Mouse (Mus musculus): ENCODE data around the gene Hrct1. TPM values are rescaled to one million over a fixed set of nuclear protein-coding genes. Genes with fewer than 3 reads are reported as not detected.

Gene Hrct1
- 2.0 and 2.9 TPM in 2 replicates for polyA plus RNA-seq (2015; fragmentation: Nextera tagmentation; extraction: Ambion mirVana)

DNA sequence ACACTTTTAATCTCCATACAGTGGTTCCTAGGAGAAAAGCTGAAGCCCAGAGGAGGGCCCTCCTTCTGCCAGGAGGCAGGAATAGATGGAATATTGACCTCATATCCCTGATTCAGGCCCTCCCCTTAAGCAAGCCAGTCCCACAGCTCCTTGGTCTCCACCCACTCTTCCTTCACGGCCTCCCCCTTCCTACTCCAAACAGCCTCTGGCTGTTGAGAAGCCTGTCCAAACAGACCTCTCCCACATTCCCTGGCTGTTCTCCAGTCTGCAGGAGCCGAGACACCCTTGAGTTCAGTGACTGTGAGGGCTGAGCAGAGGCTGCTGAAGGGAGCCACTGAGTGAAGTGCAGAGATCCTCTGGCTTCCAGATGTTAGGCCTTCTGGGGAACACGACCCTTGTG lies at the start of gene Hrct1:
TSS of gene Hrct1 (plus strand) at position 194 of the 400 bp plus-strand sequence.
- Histone ChIP-seq H3K4me2 (ENCODE audit: low read depth, low read length) (no peak within 1 kb of the TSS), H3K36me3 (ENCODE audit: control insufficient read depth, insufficient read depth, low read length) (no peaks in the 10 kb centered on the region), H3K9ac (ENCODE audit: low read length) (peak within 1 kb of the TSS; percentile 26; the same call in 1 of the 2 replicates), H3K9me3 (ENCODE audit: control insufficient read depth, low read length) (no peaks in the 10 kb centered on the region), H3K4me3 (ENCODE audit: low read length) (no peak within 1 kb of the TSS), H3K4me1 (replicated peaks; ENCODE audit: control insufficient read depth, insufficient read depth, low read length) (peaks cover 48% of the 10 kb centered on the region), H3K27me3 (ENCODE audit: control insufficient read depth, insufficient read depth, low read depth, low read length) (no peaks in the 10 kb centered on the region), H3K27ac (ENCODE audit: low read length) (peak within 1 kb of the TSS; percentile 82)
- peak; percentile 85 for ATAC-seq (ENCODE audit: low read depth)
- 12% methylated on average over 3 of the region's 3 CpGs for WGBS

DNA sequence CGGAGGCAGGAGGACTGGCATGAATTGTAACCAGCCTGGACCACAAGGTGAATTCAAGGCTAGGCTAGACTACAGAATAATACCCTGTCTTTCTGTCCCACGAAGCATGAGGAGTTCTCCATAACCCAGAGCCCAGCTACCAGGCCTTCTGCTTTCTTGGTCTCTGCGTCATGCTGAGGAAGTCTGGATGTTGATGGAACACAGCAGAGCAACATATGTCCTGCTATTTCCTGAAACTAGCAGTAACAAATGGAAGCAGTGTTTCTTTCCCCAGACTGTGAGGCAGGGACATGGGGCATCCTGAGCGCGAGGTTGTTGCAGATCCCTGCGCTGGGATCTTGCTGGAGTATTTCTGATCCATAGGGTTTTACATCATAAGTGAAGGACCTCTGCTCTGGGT lies 48.4 kb upstream of the Hrct1 start:
- no peak overlapping the region for H3K4me2 ChIP-seq (ENCODE audit: low read depth, low read length)
- 0 out of 2 replicates have a peak, but pooled peaks cover 2% of the 10 kb centered on the region for H3K4me1 ChIP-seq (replicated peaks; ENCODE audit: control insufficient read depth, insufficient read depth, low read length)
- no peak overlapping the region for H3K4me3 ChIP-seq (ENCODE audit: low read length)
- no peak overlapping the region for H3K9ac ChIP-seq (ENCODE audit: low read length)
- H3K27me3 ChIP-seq (ENCODE audit: control insufficient read depth, insufficient read depth, low read depth, low read length): no peaks in the 10 kb centered on the region
- H3K27ac ChIP-seq (ENCODE audit: low read length): no peak overlapping the region
- no peaks in the 10 kb centered on the region for H3K9me3 ChIP-seq (ENCODE audit: control insufficient read depth, low read length)
- WGBS: 90% methylated on average over 6 of the region's 6 CpGs
- peaks cover 5% of the 10 kb centered on the region; the same call in 1 of the 2 replicates for H3K36me3 ChIP-seq (ENCODE audit: control insufficient read depth, insufficient read depth, low read length)
- ATAC-seq (ENCODE audit: low read depth): no peak

- Histone ChIP-seq H3K9me3 (ENCODE audit: control insufficient read depth, low read length) (no peaks in the 10 kb centered on the region), H3K4me1 (replicated peaks; ENCODE audit: control insufficient read depth, insufficient read depth, low read length) (no peaks in the 10 kb centered on the region), H3K4me2 (ENCODE audit: low read depth, low read length) (no peak overlapping the region), H3K36me3 (ENCODE audit: control insufficient read depth, insufficient read depth, low read length) (peaks cover 5% of the 10 kb centered on the region; the same call in 1 of the 2 replicates), H3K4me3 (ENCODE audit: low read length) (no peak overlapping the region), H3K27me3 (ENCODE audit: control insufficient read depth, insufficient read depth, low read depth, low read length) (no peaks in the 10 kb centered on the region), H3K9ac (ENCODE audit: low read length) (no peak overlapping the region), H3K27ac (ENCODE audit: low read length) (no peak overlapping the region)
- no peak for ATAC-seq (ENCODE audit: low read depth)
- WGBS: 76% methylated on average over 7 of the region's 7 CpGs
Observed at GRCm38 (mm10) chr4:43679416-43680043, 47.5 kb upstream of the Hrct1 start.

DNA sequence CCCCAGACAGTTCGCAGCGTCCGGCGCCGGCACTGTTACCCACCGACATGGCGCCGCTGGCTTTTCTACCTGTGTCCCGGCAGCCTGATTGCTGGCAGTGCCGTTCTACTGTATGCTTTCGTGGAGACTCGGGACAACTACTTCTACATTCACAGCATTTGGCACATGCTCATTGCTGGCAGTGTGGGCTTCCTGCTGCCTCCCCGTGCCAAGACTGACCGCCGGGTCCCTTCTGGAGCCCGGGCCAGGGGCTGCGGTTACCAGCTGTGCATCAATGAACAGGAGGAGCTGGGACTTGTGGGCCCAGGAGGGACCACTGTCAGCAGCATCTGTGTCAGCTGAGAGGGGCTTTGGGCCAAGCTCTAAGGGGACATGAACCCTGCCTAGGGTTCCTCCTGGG lies 37.0 kb upstream of the Hrct1 start:
- no peaks in the 10 kb centered on the region for H3K27me3 ChIP-seq (ENCODE audit: control insufficient read depth, insufficient read depth, low read depth, low read length)
- 0 out of 2 replicates have a peak, but pooled peaks cover 4% of the 10 kb centered on the region for H3K36me3 ChIP-seq (ENCODE audit: control insufficient read depth, insufficient read depth, low read length)
- no peak overlapping the region for H3K9ac ChIP-seq (ENCODE audit: low read length)
- no peak overlapping the region for H3K27ac ChIP-seq (ENCODE audit: low read length)
- no peaks in the 10 kb centered on the region for H3K9me3 ChIP-seq (ENCODE audit: control insufficient read depth, low read length)
- H3K4me2 ChIP-seq (ENCODE audit: low read depth, low read length): no peak overlapping the region
- H3K4me1 ChIP-seq (replicated peaks; ENCODE audit: control insufficient read depth, insufficient read depth, low read length): peaks cover 3% of the 10 kb centered on the region; the same call in 1 of the 2 replicates
- H3K4me3 ChIP-seq (ENCODE audit: low read length): no peak overlapping the region
- whole genome bisulfite sequencing: 90% methylated on average over 17 of the region's 17 CpGs
- no peak for ATAC-seq (ENCODE audit: low read depth)

DNA sequence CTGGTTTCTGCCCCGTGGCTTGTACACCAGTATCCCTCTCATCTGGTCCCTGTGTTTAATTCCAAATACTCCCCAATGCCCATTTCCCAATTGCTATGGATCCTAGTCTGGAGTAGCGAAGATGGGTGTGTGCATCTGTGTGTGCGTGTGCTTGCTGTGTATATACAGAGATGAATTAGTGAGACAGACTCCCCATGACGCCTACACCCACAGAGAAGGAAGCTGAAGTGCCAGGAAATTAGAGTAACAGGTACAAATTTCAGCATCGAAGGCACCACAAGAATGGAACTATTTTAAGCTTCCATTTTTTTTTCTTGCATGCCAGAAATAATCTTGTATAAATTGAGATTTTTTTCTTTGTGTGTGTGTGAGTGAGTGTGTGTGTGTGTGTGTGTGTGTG lies 36.0 kb upstream of the Hrct1 start:
- no peak for ATAC-seq (ENCODE audit: low read depth)
- WGBS: 71% methylated on average over 5 of the region's 5 CpGs
- H3K9ac ChIP-seq (ENCODE audit: low read length): no peak overlapping the region

GRCm38 (mm10) chr4:43693806-43694241 lies 33.2 kb upstream of the Hrct1 start:
- peaks cover 3% of the 10 kb centered on the region; the same call in 1 of the 2 replicates for H3K4me1 ChIP-seq (replicated peaks; ENCODE audit: control insufficient read depth, insufficient read depth, low read length)
- H3K9me3 ChIP-seq (ENCODE audit: control insufficient read depth, low read length): no peaks in the 10 kb centered on the region
- no peaks in the 10 kb centered on the region for H3K27me3 ChIP-seq (ENCODE audit: control insufficient read depth, insufficient read depth, low read depth, low read length)
- ATAC-seq (ENCODE audit: low read depth): peak; percentile 43
- H3K4me2 ChIP-seq (ENCODE audit: low read depth, low read length): no peak overlapping the region
- no peak overlapping the region for H3K9ac ChIP-seq (ENCODE audit: low read length)
- H3K36me3 ChIP-seq (ENCODE audit: control insufficient read depth, insufficient read depth, low read length): 0 out of 2 replicates have a peak, but pooled peaks cover 4% of the 10 kb centered on the region
- no peak overlapping the region for H3K27ac ChIP-seq (ENCODE audit: low read length)
- H3K4me3 ChIP-seq (ENCODE audit: low read length): no peak overlapping the region
- WGBS: 50% methylated on average over 5 of the region's 5 CpGs

More for the DNA sequence above, 36.0 kb upstream of the Hrct1 start:
- Histone ChIP-seq H3K27me3 (ENCODE audit: control insufficient read depth, insufficient read depth, low read depth, low read length) (no peaks in the 10 kb centered on the region), H3K36me3 (ENCODE audit: control insufficient read depth, insufficient read depth, low read length) (0 out of 2 replicates have a peak, but pooled peaks cover 4% of the 10 kb centered on the region), H3K4me3 (ENCODE audit: low read length) (no peak overlapping the region), H3K4me1 (replicated peaks; ENCODE audit: control insufficient read depth, insufficient read depth, low read length) (peaks cover 3% of the 10 kb centered on the region; the same call in 1 of the 2 replicates), H3K27ac (ENCODE audit: low read length) (no peak overlapping the region), H3K9me3 (ENCODE audit: control insufficient read depth, low read length) (no peaks in the 10 kb centered on the region), H3K4me2 (ENCODE audit: low read depth, low read length) (no peak overlapping the region)

DNA sequence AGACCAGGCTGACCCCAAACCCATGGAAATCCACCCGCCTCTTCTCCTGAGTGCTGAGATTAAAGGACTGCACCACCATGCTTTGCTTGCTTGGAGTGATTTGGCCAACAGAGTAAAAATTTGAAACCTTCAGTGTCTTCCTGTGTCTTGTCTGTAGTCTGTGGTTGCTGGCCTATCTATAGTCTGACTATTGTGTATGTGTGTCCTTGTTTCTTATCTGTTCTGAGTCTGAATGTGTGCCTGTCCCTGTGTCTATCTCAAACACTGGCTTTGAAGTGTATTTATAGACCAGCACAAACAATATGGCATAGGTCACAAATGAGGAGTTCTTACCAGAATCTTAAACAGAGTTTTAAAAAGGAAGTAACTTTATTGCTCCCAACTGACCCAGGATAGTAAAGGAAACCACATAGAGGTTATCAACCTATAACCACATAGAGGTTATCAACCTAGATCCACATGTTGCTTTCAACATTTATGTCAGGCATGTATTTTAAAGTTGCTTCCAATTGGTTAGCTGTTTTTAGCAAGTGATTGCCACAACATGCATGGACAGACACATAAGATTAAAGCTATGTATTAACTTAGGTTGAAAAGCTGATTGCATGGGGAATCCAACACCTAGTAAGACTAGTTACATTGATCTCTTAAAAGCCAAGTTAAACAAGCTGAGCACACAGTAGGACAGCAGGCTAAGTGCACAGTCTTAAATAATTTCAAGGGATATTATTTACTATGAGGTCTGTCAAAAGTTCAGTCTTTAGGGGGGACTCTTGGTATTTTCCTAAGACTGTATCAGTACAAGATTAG lies 32.3 kb upstream of the Hrct1 start:
- Histone ChIP-seq H3K4me1 (replicated peaks; ENCODE audit: control insufficient read depth, insufficient read depth, low read length) (peaks cover 3% of the 10 kb centered on the region; the same call in 1 of the 2 replicates), H3K27ac (ENCODE audit: low read length) (peak overlapping the region; percentile 21; the same call in 1 of the 2 replicates), H3K4me3 (ENCODE audit: low read length) (no peak overlapping the region), H3K9ac (ENCODE audit: low read length) (no peak overlapping the region), H3K9me3 (ENCODE audit: control insufficient read depth, low read length) (no peaks in the 10 kb centered on the region), H3K36me3 (ENCODE audit: control insufficient read depth, insufficient read depth, low read length) (no peaks in the 10 kb centered on the region), H3K4me2 (ENCODE audit: low read depth, low read length) (no peak overlapping the region), H3K27me3 (ENCODE audit: control insufficient read depth, insufficient read depth, low read depth, low read length) (no peaks in the 10 kb centered on the region)
- ATAC-seq (ENCODE audit: low read depth): no peak
- WGBS: 57% methylated on average over 1 of the region's 1 CpGs

- Histone ChIP-seq H3K9ac (ENCODE audit: low read length) (no peak overlapping the region), H3K36me3 (ENCODE audit: control insufficient read depth, insufficient read depth, low read length) (no peaks in the 10 kb centered on the region), H3K4me2 (ENCODE audit: low read depth, low read length) (no peak overlapping the region), H3K27ac (ENCODE audit: low read length) (peak overlapping the region; percentile 67), H3K4me3 (ENCODE audit: low read length) (no peak overlapping the region), H3K9me3 (ENCODE audit: control insufficient read depth, low read length) (no peaks in the 10 kb centered on the region), H3K4me1 (replicated peaks; ENCODE audit: control insufficient read depth, insufficient read depth, low read length) (peaks cover 3% of the 10 kb centered on the region; the same call in 1 of the 2 replicates), H3K27me3 (ENCODE audit: control insufficient read depth, insufficient read depth, low read depth, low read length) (no peaks in the 10 kb centered on the region)
- ATAC-seq (ENCODE audit: low read depth): peak; percentile 82
- 22% methylated on average over 9 of the region's 9 CpGs for WGBS
Observed at GRCm38 (mm10) chr4:43695249-43695671, 31.7 kb upstream of the Hrct1 start.

DNA sequence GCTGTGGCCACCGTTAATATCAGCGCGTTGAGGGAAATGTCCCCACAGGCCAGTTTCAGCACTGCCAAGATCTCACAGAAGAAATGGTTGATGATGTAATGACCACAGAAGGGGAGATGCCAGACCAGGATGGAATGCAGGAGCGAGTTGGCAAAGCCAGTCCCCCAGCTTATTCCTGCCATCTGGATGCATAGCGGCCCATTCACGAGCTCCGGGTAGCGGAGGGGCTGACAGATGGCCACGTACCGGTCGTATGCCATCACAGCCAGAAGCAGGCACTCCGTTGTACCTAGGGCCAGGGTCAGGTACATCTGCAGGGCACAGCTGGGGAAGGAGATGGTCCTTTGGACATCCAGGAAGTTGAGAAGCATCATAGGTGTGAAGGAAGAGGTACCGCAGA lies 30.4 kb upstream of the Hrct1 start:
- ATAC-seq (ENCODE audit: low read depth): no peak
- H3K9me3 ChIP-seq (ENCODE audit: control insufficient read depth, low read length): no peaks in the 10 kb centered on the region
- WGBS: 86% methylated on average over 13 of the region's 13 CpGs

More for the DNA sequence above, 30.4 kb upstream of the Hrct1 start:
- no peak overlapping the region for H3K27ac ChIP-seq (ENCODE audit: low read length)
- no peak overlapping the region for H3K9ac ChIP-seq (ENCODE audit: low read length)
- H3K36me3 ChIP-seq (ENCODE audit: control insufficient read depth, insufficient read depth, low read length): no peaks in the 10 kb centered on the region
- H3K27me3 ChIP-seq (ENCODE audit: control insufficient read depth, insufficient read depth, low read depth, low read length): no peaks in the 10 kb centered on the region
- no peak overlapping the region for H3K4me2 ChIP-seq (ENCODE audit: low read depth, low read length)
- peaks cover 3% of the 10 kb centered on the region; the same call in 1 of the 2 replicates for H3K4me1 ChIP-seq (replicated peaks; ENCODE audit: control insufficient read depth, insufficient read depth, low read length)
- no peak overlapping the region for H3K4me3 ChIP-seq (ENCODE audit: low read length)

Measured in lung, embryonic 16.5 days (tissue).